Mouse (Mus musculus) cerebellum, adult 2 months (tissue): ENCODE data around the gene Meis1.

Experiments used
- CTCF ChIP-seq: fragments of 200-500 bp; IDR thresholded peaks from 2 replicates; pipeline ENCODE4 v1.5.1; 2011; ENCODE audit warnings: low read depth, mild to moderate bottlenecking, control low read depth, low read length, moderate library complexity, borderline replicate concordance; ENCODE audit not compliant: insufficient read depth
- POLR2A ChIP-seq: fragments of 200-500 bp; IDR thresholded peaks from 2 replicates; pipeline ENCODE4 v1.6.1; 2011; ENCODE audit warnings: low read length, control low read depth, borderline replicate concordance; ENCODE audit not compliant: insufficient read depth

- no peak for TF ChIP-seq CTCF
- TF ChIP-seq POLR2A = no peak
These were observed 94.0 kb downstream of the Meis1 start for GRCm38 (mm10) chr11:18924583-18925334.
